Mouse (Mus musculus): ENCODE data around the gene Eef1akmt4.

- TF ChIP-seq POLR2A (IDR thresholded peaks at IDR 0.05; ENCODE audit: low read depth, low read length) (no peak), CTCF (conservative IDR thresholded peaks at IDR 0.05; ENCODE audit: insufficient read depth, insufficient read length, low read depth, low read length) (no peak)
Observed at GRCm38 (mm10) chr16:20596687-20597441, 14.5 kb upstream of the Eef1akmt4 start.

Measured in kidney, adult 2 months (tissue).